Mouse (Mus musculus): ENCODE results near the gene Vps18. TPM values are rescaled to one million over a fixed set of nuclear protein-coding genes. Genes with fewer than 3 reads are reported as not detected.

Vps18 gene
- polyA plus RNA-seq, 1 experiment from 2014 or later: 20.5 TPM

- no peak overlapping the region for H3K4me3 ChIP-seq (ENCODE audit: low read depth, low read length)
- ATAC-seq (replicated peaks; ENCODE audit: low FRiP score) (no peak), DNase-seq (ENCODE audit: low spot score) (no peak)
- WGBS: 84% methylated on average over 8 of the region's 8 CpGs
- H3K4me1 ChIP-seq (replicated peaks; ENCODE audit: control insufficient read depth, insufficient read depth, low read length): peaks cover 25% of the 10 kb centered on the region
- H3K4me2 ChIP-seq (ENCODE audit: low read depth, low read length, severe bottlenecking): no peak overlapping the region
- peaks cover 80% of the 10 kb centered on the region for H3K27me3 ChIP-seq (ENCODE audit: control insufficient read depth, insufficient read depth, low read length)
- no peak overlapping the region for H3K9ac ChIP-seq (ENCODE audit: low read length)
- H3K36me3 ChIP-seq (ENCODE audit: control insufficient read depth, insufficient read depth, low read length): no peaks in the 10 kb centered on the region
- H3K27ac ChIP-seq (ENCODE audit: low read depth, low read length): no peak overlapping the region
- no peaks in the 10 kb centered on the region; the same call in 1 of the 2 replicates for H3K9me3 ChIP-seq (ENCODE audit: control insufficient read depth, low read length)
These were observed 32.0 kb downstream of the Vps18 start for GRCm38 (mm10) chr2:119320571-119320970.

GRCm38 (mm10) chr2:119321771-119322586 lies 33.4 kb downstream of the Vps18 start:
- under 1% methylated on average over 48 of the region's 48 CpGs for WGBS
- H3K4me1 ChIP-seq (replicated peaks; ENCODE audit: control insufficient read depth, insufficient read depth, low read length): peaks cover 36% of the 10 kb centered on the region
- peak overlapping the region; percentile 39; the same call in 1 of the 2 replicates for H3K27ac ChIP-seq (ENCODE audit: low read depth, low read length)
- H3K27me3 ChIP-seq (ENCODE audit: control insufficient read depth, insufficient read depth, low read length): peaks cover 90% of the 10 kb centered on the region
- DNase-seq (ENCODE audit: low spot score) (peak; percentile 72), ATAC-seq (replicated peaks; ENCODE audit: low FRiP score) (no peak; the same call in 1 of the 2 replicates)
- H3K4me2 ChIP-seq (ENCODE audit: low read depth, low read length, severe bottlenecking): peak overlapping the region; percentile 49
- H3K9ac ChIP-seq (ENCODE audit: low read length): peak overlapping the region; percentile 12; the same call in 1 of the 2 replicates
- H3K9me3 ChIP-seq (ENCODE audit: control insufficient read depth, low read length): no peaks in the 10 kb centered on the region
- no peaks in the 10 kb centered on the region for H3K36me3 ChIP-seq (ENCODE audit: control insufficient read depth, insufficient read depth, low read length)
- peak overlapping the region; percentile 27 for H3K4me3 ChIP-seq (ENCODE audit: low read depth, low read length)

DNA sequence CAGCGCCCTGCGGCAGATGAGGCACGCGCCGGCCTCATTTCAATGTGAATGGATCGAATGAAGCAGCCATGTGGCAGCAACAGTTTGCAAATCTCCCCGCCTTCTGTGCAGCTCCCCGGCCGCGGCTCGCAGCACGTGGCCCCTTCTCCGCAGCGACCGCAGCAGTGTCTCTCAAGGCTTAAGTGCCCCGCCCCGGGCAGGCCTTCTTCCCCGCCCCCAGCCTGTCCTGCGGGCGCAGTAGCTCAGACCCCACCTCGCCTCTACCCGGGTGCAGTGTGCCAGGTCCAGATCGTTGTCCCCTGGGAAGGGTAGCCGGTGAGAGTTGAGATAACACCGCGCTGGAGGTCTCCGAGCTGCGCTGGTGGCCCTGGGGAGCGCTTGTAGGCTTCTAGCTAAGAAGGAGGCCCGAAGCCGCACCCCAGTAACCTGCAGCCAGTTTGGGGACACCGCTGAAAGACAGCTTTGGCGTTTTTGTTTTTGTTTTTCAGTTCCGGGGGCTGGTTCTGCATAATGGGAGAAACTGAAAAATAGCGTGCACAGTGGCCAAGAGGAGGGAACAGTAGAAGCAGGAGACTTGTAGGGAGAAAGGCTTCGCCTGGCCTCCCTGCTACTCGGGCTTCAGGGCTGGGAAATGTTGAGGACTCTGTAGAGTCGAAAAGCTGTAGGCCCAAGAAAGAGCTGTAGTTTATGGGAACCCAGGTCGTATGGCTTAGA lies 34.2 kb downstream of the Vps18 start:
- Histone ChIP-seq H3K9ac (ENCODE audit: low read length) (no peak overlapping the region; the same call in 1 of the 2 replicates), H3K4me3 (ENCODE audit: low read depth, low read length) (peak overlapping the region; percentile 27), H3K27me3 (ENCODE audit: control insufficient read depth, insufficient read depth, low read length) (peaks cover 94% of the 10 kb centered on the region), H3K4me1 (replicated peaks; ENCODE audit: control insufficient read depth, insufficient read depth, low read length) (peaks cover 39% of the 10 kb centered on the region), H3K36me3 (ENCODE audit: control insufficient read depth, insufficient read depth, low read length) (no peaks in the 10 kb centered on the region), H3K9me3 (ENCODE audit: control insufficient read depth, low read length) (no peaks in the 10 kb centered on the region), H3K27ac (ENCODE audit: low read depth, low read length) (0 out of 2 replicates have a peak overlapping the region, but pooled peaks have one; percentile 39), H3K4me2 (ENCODE audit: low read depth, low read length, severe bottlenecking) (peak overlapping the region; percentile 49)
- DNase-seq (ENCODE audit: low spot score): peak; percentile 88
- ATAC-seq (replicated peaks; ENCODE audit: low FRiP score): peak; percentile 80
- 1% methylated on average over 39 of the region's 39 CpGs for WGBS

- Histone ChIP-seq H3K4me1 (replicated peaks; ENCODE audit: control insufficient read depth, insufficient read depth, low read length) (peaks cover 39% of the 10 kb centered on the region), H3K9me3 (ENCODE audit: control insufficient read depth, low read length) (no peaks in the 10 kb centered on the region), H3K36me3 (ENCODE audit: control insufficient read depth, insufficient read depth, low read length) (no peaks in the 10 kb centered on the region), H3K4me2 (ENCODE audit: low read depth, low read length, severe bottlenecking) (peak overlapping the region; percentile 5; the same call in 1 of the 2 replicates), H3K27ac (ENCODE audit: low read depth, low read length) (no peak overlapping the region), H3K4me3 (ENCODE audit: low read depth, low read length) (no peak overlapping the region), H3K9ac (ENCODE audit: low read length) (no peak overlapping the region), H3K27me3 (ENCODE audit: control insufficient read depth, insufficient read depth, low read length) (peaks cover 97% of the 10 kb centered on the region)
- 1% methylated on average over 31 of the region's 32 CpGs for WGBS
- no peak for DNase-seq (ENCODE audit: low spot score)
- ATAC-seq (replicated peaks; ENCODE audit: low FRiP score): no peak
These were observed 35.5 kb downstream of the Vps18 start for GRCm38 (mm10) chr2:119323866-119324575.

GRCm38 (mm10) chr2:119324576-119325318 lies 36.2 kb downstream of the Vps18 start:
- H3K36me3 ChIP-seq (ENCODE audit: control insufficient read depth, insufficient read depth, low read length): no peaks in the 10 kb centered on the region
- peaks cover 96% of the 10 kb centered on the region for H3K27me3 ChIP-seq (ENCODE audit: control insufficient read depth, insufficient read depth, low read length)
- H3K4me2 ChIP-seq (ENCODE audit: low read depth, low read length, severe bottlenecking): peak overlapping the region; percentile 60
- H3K4me3 ChIP-seq (ENCODE audit: low read depth, low read length): peak overlapping the region; percentile 34; the same call in 1 of the 2 replicates
- no peaks in the 10 kb centered on the region for H3K9me3 ChIP-seq (ENCODE audit: control insufficient read depth, low read length)
- H3K9ac ChIP-seq (ENCODE audit: low read length): no peak overlapping the region
- no peak overlapping the region for H3K27ac ChIP-seq (ENCODE audit: low read depth, low read length)
- peaks cover 40% of the 10 kb centered on the region for H3K4me1 ChIP-seq (replicated peaks; ENCODE audit: control insufficient read depth, insufficient read depth, low read length)
- whole genome bisulfite sequencing: under 1% methylated on average over 32 of the region's 32 CpGs
- no peak for DNase-seq (ENCODE audit: low spot score)
- peak; percentile 10; the same call in 1 of the 2 replicates for ATAC-seq (replicated peaks; ENCODE audit: low FRiP score)

GRCm38 (mm10) chr2:119325568-119326143 lies 37.1 kb downstream of the Vps18 start, which contains the start of gene Dll4:
Gene Dll4, plus strand, starts transcription at chr2:119325784.
- ATAC-seq (replicated peaks; ENCODE audit: low FRiP score) (no peak), DNase-seq (ENCODE audit: low spot score) (peak; percentile 72)
- H3K27ac ChIP-seq (ENCODE audit: low read depth, low read length): no peak within 1 kb of the TSS
- peaks cover 96% of the 10 kb centered on the region for H3K27me3 ChIP-seq (ENCODE audit: control insufficient read depth, insufficient read depth, low read length)
- peaks cover 40% of the 10 kb centered on the region for H3K4me1 ChIP-seq (replicated peaks; ENCODE audit: control insufficient read depth, insufficient read depth, low read length)
- H3K9ac ChIP-seq (ENCODE audit: low read length): no peak within 1 kb of the TSS
- WGBS: under 1% methylated on average over 33 of the region's 33 CpGs
- H3K4me3 ChIP-seq (ENCODE audit: low read depth, low read length): peak within 1 kb of the TSS; percentile 34
- no peaks in the 10 kb centered on the region for H3K9me3 ChIP-seq (ENCODE audit: control insufficient read depth, low read length)
- H3K4me2 ChIP-seq (ENCODE audit: low read depth, low read length, severe bottlenecking): peak within 1 kb of the TSS; percentile 60
- H3K36me3 ChIP-seq (ENCODE audit: control insufficient read depth, insufficient read depth, low read length): no peaks in the 10 kb centered on the region

DNA sequence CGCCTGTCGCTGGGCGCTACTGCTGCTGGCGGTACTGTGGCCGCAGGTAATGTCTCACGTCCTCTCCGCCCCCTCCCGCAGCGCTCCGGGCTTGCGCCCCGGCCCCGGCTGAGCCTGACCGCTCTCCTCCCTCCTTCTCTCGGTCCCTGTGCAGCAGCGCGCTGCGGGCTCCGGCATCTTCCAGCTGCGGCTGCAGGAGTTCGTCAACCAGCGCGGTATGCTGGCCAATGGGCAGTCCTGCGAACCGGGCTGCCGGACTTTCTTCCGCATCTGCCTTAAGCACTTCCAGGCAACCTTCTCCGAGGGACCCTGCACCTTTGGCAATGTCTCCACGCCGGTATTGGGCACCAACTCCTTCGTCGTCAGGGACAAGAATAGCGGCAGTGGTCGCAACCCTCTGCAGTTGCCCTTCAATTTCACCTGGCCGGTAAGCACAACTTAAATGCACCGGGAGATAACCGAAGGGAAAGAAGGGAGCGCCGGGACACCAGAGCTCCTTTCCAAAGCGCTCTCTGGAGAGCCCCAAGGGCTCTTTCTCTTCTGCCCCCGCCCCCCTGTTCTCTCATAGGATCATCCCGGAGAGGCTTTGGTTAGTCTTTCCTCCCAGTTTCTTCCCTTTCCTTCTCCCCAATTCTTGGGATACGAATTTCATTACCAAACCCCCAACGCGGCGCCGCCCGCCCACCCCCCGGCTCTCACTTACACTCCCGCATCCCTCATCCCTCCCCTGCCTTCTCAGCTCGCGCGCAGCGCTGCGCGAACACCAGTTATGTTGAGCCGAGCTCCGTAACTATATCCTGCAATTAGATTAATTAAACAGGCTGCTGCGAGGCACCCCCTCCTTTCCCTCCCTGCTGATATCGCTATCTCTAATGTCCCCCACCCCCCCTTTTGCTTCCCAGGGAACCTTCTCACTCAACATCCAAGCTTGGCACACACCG lies 37.9 kb downstream of the Vps18 start:
- no peaks in the 10 kb centered on the region for H3K36me3 ChIP-seq (ENCODE audit: control insufficient read depth, insufficient read depth, low read length)
- no peak overlapping the region for H3K9ac ChIP-seq (ENCODE audit: low read length)
- WGBS: under 1% methylated on average over 58 of the region's 61 CpGs
- H3K27me3 ChIP-seq (ENCODE audit: control insufficient read depth, insufficient read depth, low read length): peaks cover 96% of the 10 kb centered on the region
- peak overlapping the region; percentile 34 for H3K4me3 ChIP-seq (ENCODE audit: low read depth, low read length)
- H3K4me2 ChIP-seq (ENCODE audit: low read depth, low read length, severe bottlenecking): peak overlapping the region; percentile 60
- ATAC-seq (replicated peaks; ENCODE audit: low FRiP score) (no peak), DNase-seq (ENCODE audit: low spot score) (no peak)
- H3K27ac ChIP-seq (ENCODE audit: low read depth, low read length): no peak overlapping the region
- peaks cover 40% of the 10 kb centered on the region for H3K4me1 ChIP-seq (replicated peaks; ENCODE audit: control insufficient read depth, insufficient read depth, low read length)
- H3K9me3 ChIP-seq (ENCODE audit: control insufficient read depth, low read length): no peaks in the 10 kb centered on the region

All from forebrain, embryonic 11.5 days (tissue).